Mouse (Mus musculus) myocyte (in vitro differentiated cells): Measurements from ENCODE around the gene Ncan.

Source experiments
- E2F4 ChIP-seq: IDR thresholded peaks from one replicate; pipeline ENCODE4 v1.6.1; 2011; ENCODE audit warnings: mild to moderate bottlenecking, control low read depth, moderate library complexity; ENCODE audit not compliant: insufficient read depth
- MAX ChIP-seq: IDR thresholded peaks from one replicate; pipeline ENCODE4 v1.6.1; 2011; ENCODE audit warnings: low read depth, mild to moderate bottlenecking, control low read depth
- POLR2A ChIP-seq: IDR thresholded peaks from one replicate; pipeline ENCODE4 v1.6.1; 2011; ENCODE audit warnings: low read depth, mild to moderate bottlenecking, control low read depth, moderate library complexity; ENCODE audit not compliant: insufficient read length
- POLR2AphosphoS2 ChIP-seq: IDR thresholded peaks from one replicate; pipeline ENCODE4 v1.6.1; 2011; ENCODE audit warnings: low read depth, control low read depth; ENCODE audit not compliant: insufficient read length
- USF1 ChIP-seq: IDR thresholded peaks from one replicate; pipeline ENCODE4 v1.6.1; 2011; ENCODE audit warnings: low read depth, mild to moderate bottlenecking, control low read depth, moderate library complexity

DNA sequence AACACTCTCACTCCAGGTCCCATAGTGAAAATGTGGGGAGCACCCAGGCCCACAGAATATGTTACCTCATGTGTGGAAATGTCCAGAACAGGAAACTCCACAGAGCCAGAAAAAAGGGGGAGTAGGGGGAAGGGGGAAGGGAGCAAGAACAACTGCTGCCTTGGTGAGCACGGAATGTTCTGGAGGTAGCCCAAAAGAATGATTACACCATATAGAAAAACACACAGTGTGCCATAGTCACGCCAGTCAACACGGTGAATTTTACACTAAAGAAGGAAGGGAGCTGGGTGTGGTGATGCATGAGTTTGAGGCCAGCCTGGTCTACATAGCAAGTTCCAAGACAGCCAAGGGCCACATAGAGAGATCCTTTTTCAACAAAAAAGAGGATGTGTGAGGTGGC, 42.6 kb upstream of the Ncan start:
- TF ChIP-seq MAX (no peak), POLR2A (no peak), POLR2AphosphoS2 (no peak), E2F4 (no peak), USF1 (no peak)
